Mouse (Mus musculus) kidney, adult 2 months (tissue): ENCODE measurements at regions not wholly inside any gene's neighbourhood (a gene's known extent, or its start where the extent isn't known, plus 50 kb on each side); places are given as distances from the start of the nearest gene placed in this dataset.

Experiments
- DNase-seq: peaks from one replicate; pipeline ENCODE4 v3.0.0; 2021
- H3K27ac ChIP-seq: fragments of 200-500 bp; 2 replicates; pipeline ENCODE4 v1.5.1; 2012; ENCODE audit warnings: low read depth, low read length, control low read depth, inconsistent platforms; ENCODE audit not compliant: insufficient read depth
- H3K27me3 ChIP-seq: fragments of 200-500 bp; replicated peaks from 2 replicates; pipeline ENCODE4 v1.6.1; 2012; ENCODE audit warnings: mild to moderate bottlenecking, moderate library complexity, low read length, inconsistent platforms; ENCODE audit not compliant: control insufficient read depth, insufficient read depth
- H3K36me3 ChIP-seq: fragments of 200-500 bp; 2 replicates; pipeline ENCODE4 v1.6.1; 2012; ENCODE audit warnings: mild to moderate bottlenecking, moderate library complexity, low read length, inconsistent platforms; ENCODE audit not compliant: control insufficient read depth, insufficient read depth
- H3K4me1 ChIP-seq: fragments of 200-500 bp; 2 replicates; pipeline ENCODE4 v1.6.1; 2011; ENCODE audit warnings: low read length; ENCODE audit not compliant: control insufficient read depth, insufficient read depth
- H3K4me3 ChIP-seq: fragments of 200-500 bp; 2 replicates; pipeline ENCODE4 v1.5.1; 2011; ENCODE audit warnings: mild to moderate bottlenecking, low read depth, low read length, control low read depth; ENCODE audit not compliant: insufficient read depth
- CTCF ChIP-seq: fragments of 200-500 bp; conservative IDR thresholded peaks from 2 replicates; pipeline ENCODE4 v1.5.1; 2011; ENCODE audit warnings: low read depth, mild to moderate bottlenecking, control low read depth, low read length, moderate library complexity, mixed read lengths; ENCODE audit not compliant: insufficient read depth, insufficient read length
- POLR2A ChIP-seq: fragments of 200-500 bp; IDR thresholded peaks from one replicate; pipeline ENCODE4 v1.6.1; 2011; ENCODE audit warnings: low read depth, low read length, control low read depth
- WGBS: fragments of 180-500 bp; shearing (Covaris S2); methylation state at CpG from one replicate; pipeline ENCODE4 v1.1.7; 2018; 5-methylcytosine and 5-hydroxymethylcytosine counted together

DNA sequence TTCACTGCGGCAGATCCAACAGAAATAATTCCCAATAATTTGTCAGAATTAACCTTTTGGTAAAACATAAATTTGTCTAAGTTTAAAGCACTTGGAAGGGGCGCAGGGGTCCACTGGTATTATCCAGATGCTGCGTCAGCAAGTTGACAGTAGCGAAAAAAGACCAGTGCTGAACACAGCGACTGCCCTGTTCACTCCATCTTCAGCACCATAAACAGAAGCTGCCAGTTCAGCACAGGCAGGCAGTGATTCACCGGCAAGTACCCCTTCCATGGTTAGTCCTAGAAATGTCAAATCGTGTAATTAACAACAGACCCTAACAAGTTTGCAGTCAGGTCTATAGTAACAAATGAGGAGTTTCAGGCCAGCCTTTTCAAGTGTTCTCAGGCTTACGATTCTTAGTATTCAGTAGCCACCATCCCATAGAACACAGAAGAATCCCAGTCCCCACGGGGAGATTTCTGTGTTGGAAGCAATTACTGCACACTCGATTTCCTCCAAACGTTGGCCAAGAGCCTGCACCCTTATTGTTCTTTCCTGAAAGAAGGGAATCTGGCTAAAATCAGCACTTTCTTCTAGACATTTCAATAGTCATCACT, 93.6 kb downstream of the Sox4 start:
- 69% methylated on average over 11 of the region's 11 CpGs for whole genome bisulfite sequencing
- Histone ChIP-seq H3K4me3 (no peak overlapping the region), H3K27me3 (no peaks in the 10 kb centered on the region), H3K36me3 (no peaks in the 10 kb centered on the region), H3K4me1 (no peaks in the 10 kb centered on the region), H3K27ac (no peak overlapping the region)
- TF ChIP-seq POLR2A: no peak
- no peak for DNase-seq

DNA sequence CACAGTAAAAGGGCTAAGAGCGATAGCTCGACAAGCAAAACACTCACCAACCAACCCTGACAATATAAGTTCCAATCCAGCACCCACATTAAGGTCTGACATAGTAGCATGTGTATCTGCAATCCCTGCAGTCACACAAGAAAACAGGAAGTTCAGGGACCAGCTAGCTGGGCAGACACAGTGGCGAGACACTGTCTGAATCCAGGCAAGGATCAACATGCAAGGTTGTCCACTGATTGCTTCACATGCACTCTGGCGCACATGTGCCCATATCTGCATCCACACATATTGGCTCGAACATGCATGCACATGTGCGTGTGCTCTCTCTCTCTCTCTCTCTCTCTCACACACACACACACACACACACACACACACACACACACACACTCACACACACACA, 95.5 kb downstream of the Sox4 start:
- Histone ChIP-seq H3K36me3 (no peaks in the 10 kb centered on the region), H3K4me3 (no peak overlapping the region), H3K27ac (no peak overlapping the region), H3K4me1 (no peaks in the 10 kb centered on the region), H3K27me3 (no peaks in the 10 kb centered on the region)
- no peak for DNase-seq
- no peak for TF ChIP-seq POLR2A
- WGBS: 86% methylated on average over 6 of the region's 6 CpGs

DNA sequence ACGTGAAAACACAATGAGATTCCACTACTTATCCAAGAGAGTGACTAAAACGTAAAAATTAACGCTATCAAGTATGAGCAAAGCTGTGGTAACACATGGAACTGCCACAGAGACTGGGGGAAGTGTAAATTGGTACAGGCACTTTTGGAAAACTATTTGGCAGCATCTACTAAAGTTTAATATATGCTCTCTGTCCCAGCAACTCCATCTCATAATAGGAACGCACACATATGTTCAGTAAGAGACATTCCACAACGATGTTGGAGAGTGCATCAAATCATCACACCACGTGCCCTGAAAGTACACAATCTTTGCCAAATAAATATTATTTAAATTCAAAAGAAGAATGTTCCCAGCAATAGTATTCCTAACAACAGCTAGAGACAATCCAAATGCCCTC, 96.3 kb downstream of the Sox4 start:
- TF ChIP-seq POLR2A (no peak), CTCF (no peak)
- no peak for DNase-seq
- Histone ChIP-seq H3K4me1 (no peaks in the 10 kb centered on the region), H3K36me3 (no peaks in the 10 kb centered on the region), H3K27me3 (no peaks in the 10 kb centered on the region), H3K4me3 (no peak overlapping the region), H3K27ac (no peak overlapping the region)
- WGBS: 90% methylated on average over 6 of the region's 6 CpGs

DNA sequence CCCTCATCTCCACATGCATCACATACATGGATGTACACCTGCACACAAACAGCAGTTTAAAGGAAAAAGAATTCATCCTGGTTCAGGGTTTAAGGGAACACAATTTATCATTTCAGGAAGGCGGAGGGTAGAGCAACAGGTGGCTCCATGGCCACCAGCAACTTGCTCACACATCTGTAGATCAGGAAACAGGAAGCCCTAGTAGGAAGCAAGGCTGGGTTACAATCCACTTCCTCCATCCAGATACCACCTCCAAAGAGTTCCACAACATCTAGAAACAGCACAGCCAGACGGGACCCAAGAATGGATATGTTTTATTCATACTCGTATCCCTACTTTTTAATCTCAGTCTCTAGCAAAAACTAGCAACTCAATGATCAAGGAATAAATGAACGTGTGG, 97.0 kb downstream of the Sox4 start:
- 76% methylated on average over 4 of the region's 4 CpGs for WGBS
- H3K4me1 ChIP-seq: no peaks in the 10 kb centered on the region
- DNase-seq: no peak
- H3K27me3 ChIP-seq: no peaks in the 10 kb centered on the region
- no peak overlapping the region for H3K4me3 ChIP-seq
- no peaks in the 10 kb centered on the region for H3K36me3 ChIP-seq
- TF ChIP-seq POLR2A (no peak), CTCF (no peak)
- no peak overlapping the region for H3K27ac ChIP-seq

DNA sequence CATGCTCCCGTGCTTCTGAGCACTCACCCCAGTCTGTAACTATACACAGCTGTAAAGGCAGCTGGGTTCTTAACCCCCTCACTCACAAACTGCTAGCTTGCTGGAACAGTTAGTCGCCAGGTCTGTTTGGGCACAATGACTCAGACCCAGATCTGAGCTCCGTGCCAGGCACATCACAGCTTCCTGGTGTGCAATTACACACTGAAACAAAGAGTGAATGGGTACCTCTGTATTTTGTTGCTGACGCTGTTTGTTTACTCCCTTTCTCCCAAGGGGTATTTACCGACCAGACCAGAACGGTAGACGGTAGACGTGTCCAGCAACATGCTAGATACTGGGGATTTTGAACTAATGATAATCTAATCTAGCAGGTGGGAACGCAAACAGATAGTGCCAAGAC, 99.3 kb downstream of the Sox4 start:
- 94% methylated on average over 9 of the region's 9 CpGs for WGBS
- Histone ChIP-seq H3K4me3 (no peak overlapping the region), H3K4me1 (no peaks in the 10 kb centered on the region), H3K27me3 (no peaks in the 10 kb centered on the region), H3K27ac (no peak overlapping the region), H3K36me3 (no peaks in the 10 kb centered on the region)
- TF ChIP-seq CTCF: no peak
- TF ChIP-seq POLR2A: no peak
- no peak for DNase-seq

DNA sequence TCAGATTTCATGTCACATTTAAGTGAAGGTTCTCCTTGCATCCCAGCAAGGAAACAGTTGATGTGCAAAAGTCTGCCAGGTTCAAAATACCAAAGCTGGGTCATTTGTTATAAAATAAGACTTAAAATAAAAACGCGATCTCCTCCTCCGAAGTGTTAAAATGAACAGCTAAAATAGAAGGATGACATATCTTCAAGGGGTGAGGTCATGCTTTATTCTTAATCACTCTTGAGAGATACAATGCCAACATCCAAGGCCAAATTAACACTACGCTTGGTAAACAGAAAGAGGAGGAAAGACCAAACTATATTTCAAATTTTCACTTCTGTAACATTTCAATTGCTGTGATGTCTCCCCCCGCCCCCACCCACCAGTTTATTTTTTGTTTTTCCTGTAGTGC, 105.2 kb downstream of the Sox4 start:
- TF ChIP-seq CTCF (no peak), POLR2A (no peak)
- no peak overlapping the region for H3K27ac ChIP-seq
- no peak overlapping the region for H3K4me3 ChIP-seq
- no peaks in the 10 kb centered on the region for H3K4me1 ChIP-seq
- no peak for DNase-seq
- H3K36me3 ChIP-seq: no peaks in the 10 kb centered on the region
- H3K27me3 ChIP-seq: no peaks in the 10 kb centered on the region
- WGBS: 73% methylated on average over 5 of the region's 5 CpGs

DNA sequence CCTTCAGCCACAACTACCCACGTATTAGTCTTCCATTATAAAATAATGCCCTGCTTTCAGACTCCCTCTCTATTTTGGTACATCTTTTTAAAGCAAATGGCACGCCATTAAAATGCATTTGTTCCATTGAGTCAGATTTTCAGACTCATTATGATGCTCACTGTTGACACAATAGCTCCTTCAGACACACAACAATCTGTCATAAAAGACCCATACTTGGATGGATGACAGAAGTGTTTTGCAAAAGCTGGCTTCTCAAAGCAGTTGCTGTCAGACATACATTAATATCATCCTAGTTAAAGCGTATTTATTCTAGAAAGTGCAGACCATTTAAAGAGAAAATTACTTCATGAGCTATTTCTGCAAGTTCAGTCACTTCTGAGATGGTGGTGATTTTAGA, 106.0 kb downstream of the Sox4 start:
- H3K4me1 ChIP-seq: no peaks in the 10 kb centered on the region
- WGBS: 90% methylated on average over 3 of the region's 3 CpGs
- no peaks in the 10 kb centered on the region for H3K27me3 ChIP-seq
- no peak overlapping the region for H3K4me3 ChIP-seq
- DNase-seq: no peak
- H3K27ac ChIP-seq: no peak overlapping the region
- no peaks in the 10 kb centered on the region for H3K36me3 ChIP-seq
- no peak for TF ChIP-seq CTCF
- TF ChIP-seq POLR2A: no peak

DNA sequence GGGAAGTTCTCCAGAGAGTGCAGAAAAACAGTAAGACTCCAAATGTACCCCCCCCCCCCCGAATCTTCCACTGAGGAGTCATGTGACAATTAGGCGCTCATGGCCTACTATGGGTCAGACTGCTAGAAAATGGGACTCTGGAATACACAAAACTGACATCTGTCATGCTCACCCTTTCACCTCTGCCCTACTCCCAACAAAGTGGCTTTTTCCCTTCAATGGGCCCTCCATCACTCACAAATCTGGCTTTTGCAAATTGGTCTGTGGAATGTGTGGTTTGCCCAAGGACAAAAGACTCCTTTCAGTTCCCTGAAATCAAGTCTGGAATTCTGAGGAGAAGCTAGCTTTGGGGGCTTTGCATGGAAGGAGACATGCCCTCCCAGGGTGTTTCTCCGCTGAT, 109.0 kb downstream of the Sox4 start:
- no peak for DNase-seq
- H3K4me1 ChIP-seq: no peaks in the 10 kb centered on the region
- H3K27me3 ChIP-seq: no peaks in the 10 kb centered on the region
- H3K36me3 ChIP-seq: no peaks in the 10 kb centered on the region
- TF ChIP-seq POLR2A (no peak), CTCF (no peak)
- H3K4me3 ChIP-seq: no peak overlapping the region
- H3K27ac ChIP-seq: no peak overlapping the region
- 94% methylated on average over 3 of the region's 3 CpGs for WGBS
